Mouse (Mus musculus): ENCODE data around the gene Prkar1b. TPM values are rescaled to one million over a fixed set of nuclear protein-coding genes. Genes with fewer than 3 reads are reported as not detected.

The Prkar1b gene
- polyA plus RNA-seq (2014; fragmentation: Nextera tagmentation; extraction: Ambion mirVana) = 93.8 and 128 TPM in 2 replicates

DNA sequence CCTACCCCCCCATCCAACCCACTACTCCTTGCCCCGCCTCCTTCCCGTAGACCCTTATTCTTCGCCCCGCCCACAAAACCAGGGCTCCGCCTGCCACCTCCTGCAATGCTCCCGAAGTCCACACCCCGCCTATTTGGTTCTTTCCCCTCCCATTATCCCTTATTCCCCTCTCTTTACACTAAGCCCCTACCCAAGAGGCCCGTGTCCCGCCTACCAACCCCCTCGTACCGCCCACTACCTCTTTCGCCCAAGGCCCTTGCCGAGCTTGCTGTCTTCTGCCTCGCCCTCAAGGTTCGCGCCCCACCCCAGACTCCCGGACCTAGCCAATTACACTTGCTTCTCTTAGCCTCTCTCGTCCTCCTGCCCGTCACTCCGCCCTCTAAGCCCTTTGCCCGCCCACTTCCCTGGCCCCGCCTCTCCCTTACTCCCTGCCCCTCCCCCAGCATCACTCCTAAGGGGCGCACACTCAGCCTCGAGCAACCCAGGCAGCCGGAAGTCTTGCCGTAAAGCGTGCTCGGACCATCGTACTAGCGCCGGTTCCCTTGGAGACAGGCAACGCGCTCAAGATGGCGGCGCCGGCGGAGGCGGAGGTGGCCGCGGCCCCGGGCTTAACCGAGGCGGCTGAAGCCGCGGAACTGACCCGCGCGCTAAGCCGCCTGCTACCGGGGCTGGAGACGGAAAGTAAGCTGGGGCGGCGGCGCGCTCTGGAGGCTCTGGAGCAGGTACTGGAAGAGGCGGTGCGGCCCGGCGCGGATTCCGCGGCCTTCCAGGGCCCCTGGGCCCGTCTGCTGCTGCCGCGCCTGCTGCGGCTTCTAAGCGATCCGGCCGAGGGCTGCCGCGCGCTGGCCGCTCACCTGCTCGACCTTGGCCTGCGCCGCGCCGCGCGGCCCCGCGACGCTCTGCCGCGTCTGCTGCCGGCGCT lies at the start of gene Prkar1b, which contains the start of gene Dnaaf5:
Gene Prkar1b (minus strand): TSS at position 321 of the 922 bp plus-strand sequence.
Gene Dnaaf5 (plus strand): TSS at position 543 of the 922 bp plus-strand sequence.
- Histone ChIP-seq H3K9me3 (replicated peaks; ENCODE audit: control insufficient read depth, low read length) (no peaks in the 10 kb centered on the region), H3K36me3 (ENCODE audit: control insufficient read depth, insufficient read depth, low read length) (peaks cover 25% of the 10 kb centered on the region)
- DNase-seq (ENCODE audit: low spot score) = peak; percentile 99

DNA sequence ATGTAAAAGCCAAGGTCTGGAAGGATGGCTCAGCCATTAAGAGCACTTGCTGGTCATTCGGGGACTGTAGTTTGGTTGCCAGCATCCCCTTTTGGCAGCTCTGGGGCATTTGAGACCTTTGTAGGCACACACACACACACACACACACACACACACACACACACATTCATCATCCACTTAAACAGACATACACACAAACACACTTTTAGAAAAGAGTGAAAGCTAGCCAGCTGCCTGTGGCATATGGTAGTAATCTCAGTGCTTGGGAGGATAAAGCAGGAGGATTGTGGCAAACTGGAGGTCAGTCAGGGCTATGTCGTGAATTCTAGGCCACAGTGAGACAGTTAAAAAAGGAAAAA lies 49.8 kb upstream of the Prkar1b start:
- Histone ChIP-seq H3K4me3 (ENCODE audit: low read depth, low read length) (peak overlapping the region; percentile 90), H3K4me1 (ENCODE audit: control insufficient read depth, insufficient read depth, low read length) (peaks cover 15% of the 10 kb centered on the region), H3K4me2 (ENCODE audit: low read length) (peak overlapping the region; percentile 86), H3K27me3 (replicated peaks; ENCODE audit: control insufficient read depth, insufficient read depth, low read length) (no peaks in the 10 kb centered on the region), H3K27ac (ENCODE audit: low read depth, low read length) (peak overlapping the region; percentile 75), H3K9me3 (replicated peaks; ENCODE audit: control insufficient read depth, low read length) (no peaks in the 10 kb centered on the region), H3K9ac (ENCODE audit: low read length) (peak overlapping the region; percentile 65), H3K36me3 (ENCODE audit: control insufficient read depth, insufficient read depth, low read length) (no peaks in the 10 kb centered on the region; the same call in 1 of the 2 replicates)
- 40% methylated on average over 2 of the region's 2 CpGs for WGBS
- ATAC-seq (no peak), DNase-seq (ENCODE audit: low spot score) (no peak)

More for the DNA sequence above, at the start of gene Prkar1b, which contains the start of gene Dnaaf5:
- Histone ChIP-seq H3K27ac (ENCODE audit: low read depth, low read length) (peak within 1 kb of the TSS; percentile 44; the same call in 1 of the 2 replicates), H3K9ac (ENCODE audit: low read length) (peak within 1 kb of the TSS; percentile 75), H3K4me1 (ENCODE audit: control insufficient read depth, insufficient read depth, low read length) (peaks cover 7% of the 10 kb centered on the region; the same call in 1 of the 2 replicates), H3K4me3 (ENCODE audit: low read depth, low read length) (peak within 1 kb of the TSS; percentile 96), H3K27me3 (replicated peaks; ENCODE audit: control insufficient read depth, insufficient read depth, low read length) (no peaks in the 10 kb centered on the region), H3K4me2 (ENCODE audit: low read length) (peak within 1 kb of the TSS; percentile 91)
- under 1% methylated on average over 85 of the region's 87 CpGs for WGBS
- ATAC-seq = peak; percentile 96

DNA sequence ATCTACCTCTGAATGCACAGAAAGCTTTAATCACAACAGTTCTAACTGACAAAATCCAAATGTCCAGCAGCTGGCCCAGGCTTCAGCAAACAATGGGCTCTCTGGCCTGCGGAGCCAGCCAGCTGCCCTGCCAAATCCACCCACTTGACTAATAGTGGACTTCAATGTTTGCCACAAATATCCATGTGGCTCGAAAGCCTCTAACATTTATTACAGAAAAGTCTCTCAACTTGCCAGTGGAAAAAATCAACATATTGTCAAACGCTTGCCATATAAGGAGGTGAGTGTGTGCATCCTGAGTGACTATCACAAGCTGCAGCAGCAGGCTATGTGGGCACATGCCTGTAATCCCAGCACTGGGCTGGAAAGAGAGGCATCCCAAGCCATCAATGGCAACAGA lies 49.0 kb upstream of the Prkar1b start:
- 87% methylated on average over 3 of the region's 3 CpGs for WGBS
- no peaks in the 10 kb centered on the region for H3K9me3 ChIP-seq (replicated peaks; ENCODE audit: control insufficient read depth, low read length)
- H3K4me3 ChIP-seq (ENCODE audit: low read depth, low read length) = no peak overlapping the region
- no peaks in the 10 kb centered on the region; the same call in 1 of the 2 replicates for H3K36me3 ChIP-seq (ENCODE audit: control insufficient read depth, insufficient read depth, low read length)
- H3K27me3 ChIP-seq (replicated peaks; ENCODE audit: control insufficient read depth, insufficient read depth, low read length) = no peaks in the 10 kb centered on the region
- no peak for DNase-seq (ENCODE audit: low spot score)
- no peak overlapping the region for H3K9ac ChIP-seq (ENCODE audit: low read length)
- H3K4me2 ChIP-seq (ENCODE audit: low read length) = no peak overlapping the region
- H3K4me1 ChIP-seq (ENCODE audit: control insufficient read depth, insufficient read depth, low read length) = peaks cover 15% of the 10 kb centered on the region
- no peak for ATAC-seq
- H3K27ac ChIP-seq (ENCODE audit: low read depth, low read length) = no peak overlapping the region

DNA sequence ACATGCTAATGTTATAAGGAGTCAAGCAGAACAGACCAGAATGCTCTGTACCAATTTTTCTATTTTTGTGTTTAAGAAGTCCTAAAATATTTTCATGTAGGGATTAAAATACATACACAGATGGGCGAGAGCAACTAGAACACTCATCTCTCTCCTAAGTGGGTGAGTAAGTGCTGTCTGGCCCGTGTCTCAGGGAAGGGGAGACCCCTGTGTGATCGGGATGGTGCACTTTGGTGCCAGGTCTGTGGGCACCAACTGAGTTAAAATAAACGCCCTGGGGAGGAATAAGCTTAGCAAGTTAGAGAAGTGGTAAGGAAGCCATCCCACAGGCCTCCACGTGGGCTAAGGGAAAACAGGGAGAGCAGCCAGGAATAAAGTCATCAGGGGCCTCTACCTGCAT lies 41.2 kb upstream of the Prkar1b start:
- 76% methylated on average over 5 of the region's 5 CpGs for WGBS
- ATAC-seq (no peak), DNase-seq (ENCODE audit: low spot score) (no peak)

GRCm38 (mm10) chr5:139189726-139190125 lies 39.9 kb upstream of the Prkar1b start:
- Histone ChIP-seq H3K27ac (ENCODE audit: low read depth, low read length) (no peak overlapping the region), H3K4me2 (ENCODE audit: low read length) (no peak overlapping the region), H3K9me3 (replicated peaks; ENCODE audit: control insufficient read depth, low read length) (no peaks in the 10 kb centered on the region), H3K27me3 (replicated peaks; ENCODE audit: control insufficient read depth, insufficient read depth, low read length) (no peaks in the 10 kb centered on the region), H3K4me1 (ENCODE audit: control insufficient read depth, insufficient read depth, low read length) (no peaks in the 10 kb centered on the region), H3K9ac (ENCODE audit: low read length) (no peak overlapping the region), H3K36me3 (ENCODE audit: control insufficient read depth, insufficient read depth, low read length) (peaks cover 28% of the 10 kb centered on the region), H3K4me3 (ENCODE audit: low read depth, low read length) (no peak overlapping the region)
- ATAC-seq (no peak), DNase-seq (ENCODE audit: low spot score) (no peak)
- 98% methylated on average over 5 of the region's 5 CpGs for WGBS

More for the DNA sequence above, 41.2 kb upstream of the Prkar1b start:
- Histone ChIP-seq H3K9ac (ENCODE audit: low read length) (no peak overlapping the region), H3K4me3 (ENCODE audit: low read depth, low read length) (no peak overlapping the region), H3K27ac (ENCODE audit: low read depth, low read length) (no peak overlapping the region), H3K36me3 (ENCODE audit: control insufficient read depth, insufficient read depth, low read length) (peaks cover 16% of the 10 kb centered on the region), H3K27me3 (replicated peaks; ENCODE audit: control insufficient read depth, insufficient read depth, low read length) (no peaks in the 10 kb centered on the region), H3K9me3 (replicated peaks; ENCODE audit: control insufficient read depth, low read length) (no peaks in the 10 kb centered on the region), H3K4me1 (ENCODE audit: control insufficient read depth, insufficient read depth, low read length) (no peaks in the 10 kb centered on the region), H3K4me2 (ENCODE audit: low read length) (no peak overlapping the region)

- H3K4me3 ChIP-seq (ENCODE audit: low read depth, low read length) = no peak overlapping the region
- no peak overlapping the region for H3K4me2 ChIP-seq (ENCODE audit: low read length)
- peaks cover 74% of the 10 kb centered on the region for H3K36me3 ChIP-seq (ENCODE audit: control insufficient read depth, insufficient read depth, low read length)
- no peaks in the 10 kb centered on the region for H3K9me3 ChIP-seq (replicated peaks; ENCODE audit: control insufficient read depth, low read length)
- H3K27me3 ChIP-seq (replicated peaks; ENCODE audit: control insufficient read depth, insufficient read depth, low read length) = no peaks in the 10 kb centered on the region
- DNase-seq (ENCODE audit: low spot score) (no peak), ATAC-seq (no peak)
- no peak overlapping the region for H3K27ac ChIP-seq (ENCODE audit: low read depth, low read length)
- no peak overlapping the region for H3K9ac ChIP-seq (ENCODE audit: low read length)
- WGBS = 89% methylated on average over 4 of the region's 4 CpGs
- H3K4me1 ChIP-seq (ENCODE audit: control insufficient read depth, insufficient read depth, low read length) = no peaks in the 10 kb centered on the region
These were observed 35.1 kb upstream of the Prkar1b start for GRCm38 (mm10) chr5:139184897-139185296.

GRCm38 (mm10) chr5:139183601-139184000 lies 33.8 kb upstream of the Prkar1b start:
- H3K9me3 ChIP-seq (replicated peaks; ENCODE audit: control insufficient read depth, low read length) = no peaks in the 10 kb centered on the region
- no peaks in the 10 kb centered on the region for H3K27me3 ChIP-seq (replicated peaks; ENCODE audit: control insufficient read depth, insufficient read depth, low read length)
- 93% methylated on average over 9 of the region's 9 CpGs for WGBS
- H3K36me3 ChIP-seq (ENCODE audit: control insufficient read depth, insufficient read depth, low read length) = peaks cover 84% of the 10 kb centered on the region
- no peaks in the 10 kb centered on the region for H3K4me1 ChIP-seq (ENCODE audit: control insufficient read depth, insufficient read depth, low read length)
- no peak for DNase-seq (ENCODE audit: low spot score)
- no peak overlapping the region for H3K4me2 ChIP-seq (ENCODE audit: low read length)
- no peak overlapping the region for H3K27ac ChIP-seq (ENCODE audit: low read depth, low read length)
- no peak overlapping the region for H3K4me3 ChIP-seq (ENCODE audit: low read depth, low read length)
- H3K9ac ChIP-seq (ENCODE audit: low read length) = no peak overlapping the region
- ATAC-seq = no peak

DNA sequence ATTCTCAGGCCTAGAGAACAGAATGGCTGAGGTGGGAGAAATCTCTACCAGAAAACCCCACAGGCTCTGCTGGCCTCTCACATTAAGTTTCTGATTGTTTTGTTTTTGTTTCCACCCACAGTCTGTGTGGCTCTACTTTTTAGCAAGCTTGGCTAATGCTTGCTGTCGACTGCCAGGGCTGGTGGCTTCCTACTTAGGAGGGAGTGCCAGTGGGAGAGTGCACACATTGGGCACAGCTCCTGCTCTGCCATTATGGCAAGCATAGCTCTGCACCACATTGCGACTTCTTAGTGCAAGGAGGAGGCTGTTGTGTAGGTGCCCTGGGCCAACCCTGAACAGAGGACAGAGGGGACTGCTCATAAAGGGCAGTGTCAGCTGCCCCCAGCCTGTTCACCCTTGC lies 33.3 kb upstream of the Prkar1b start:
- no peak overlapping the region for H3K27ac ChIP-seq (ENCODE audit: low read depth, low read length)
- no peaks in the 10 kb centered on the region for H3K9me3 ChIP-seq (replicated peaks; ENCODE audit: control insufficient read depth, low read length)
- peaks cover 89% of the 10 kb centered on the region for H3K36me3 ChIP-seq (ENCODE audit: control insufficient read depth, insufficient read depth, low read length)
- DNase-seq (ENCODE audit: low spot score) = no peak
- no peaks in the 10 kb centered on the region for H3K4me1 ChIP-seq (ENCODE audit: control insufficient read depth, insufficient read depth, low read length)
- H3K4me2 ChIP-seq (ENCODE audit: low read length) = no peak overlapping the region
- WGBS = 89% methylated on average over 2 of the region's 2 CpGs
- ATAC-seq = no peak
- H3K9ac ChIP-seq (ENCODE audit: low read length) = no peak overlapping the region
- H3K27me3 ChIP-seq (replicated peaks; ENCODE audit: control insufficient read depth, insufficient read depth, low read length) = no peaks in the 10 kb centered on the region
- no peak overlapping the region for H3K4me3 ChIP-seq (ENCODE audit: low read depth, low read length)
